Mouse (Mus musculus) forebrain, embryonic 13.5 days (tissue): ENCODE results near the gene Samd4b. TPM values are rescaled to one million over a fixed set of nuclear protein-coding genes. Genes with fewer than 3 reads are reported as not detected.

Source experiments
- ATAC-seq: fragments of 200-750 bp; cut with Nextera tagmentation; 2 replicates; pipeline ENCODE4 v1.8.0; 2017
- H3K27ac ChIP-seq: fragments of 300-500 bp; sonication (generic); 2 replicates; pipeline ENCODE4 v1.5.1; 2015; ENCODE audit warnings: inconsistent platforms, mild to moderate bottlenecking, moderate library complexity
- H3K27me3 ChIP-seq: fragments of 300-500 bp; sonication (generic); 2 replicates; pipeline ENCODE4 v1.6.1; 2015; ENCODE audit warnings: mild to moderate bottlenecking, inconsistent platforms
- H3K36me3 ChIP-seq: fragments of 300-500 bp; sonication (generic); 2 replicates; pipeline ENCODE4 v1.6.1; 2015; ENCODE audit warnings: mild to moderate bottlenecking, inconsistent platforms; ENCODE audit not compliant: poor library complexity, severe bottlenecking
- H3K4me1 ChIP-seq: fragments of 300-500 bp; sonication (generic); 2 replicates; pipeline ENCODE4 v1.6.1; 2015; ENCODE audit warnings: inconsistent platforms
- H3K4me2 ChIP-seq: fragments of 300-500 bp; sonication (generic); 2 replicates; pipeline ENCODE4 v1.6.1; 2015; ENCODE audit warnings: inconsistent platforms, mild to moderate bottlenecking, moderate library complexity
- H3K4me3 ChIP-seq: fragments of 300-500 bp; sonication (generic); 2 replicates; pipeline ENCODE4 v1.5.1; 2015; ENCODE audit warnings: mild to moderate bottlenecking, inconsistent platforms
- H3K9ac ChIP-seq: fragments of 300-500 bp; sonication (generic); 2 replicates; pipeline ENCODE4 v1.6.1; 2015; ENCODE audit warnings: mild to moderate bottlenecking, inconsistent platforms
- H3K9me3 ChIP-seq: fragments of 300-500 bp; sonication (generic); replicated peaks from 2 replicates; pipeline ENCODE4 v1.6.1; 2016; ENCODE audit warnings: inconsistent platforms
- WGBS: fragments of 180-500 bp; shearing (Covaris S2); methylation state at CpG from one replicate; pipeline ENCODE4 v1.1.7; 2015; 5-methylcytosine and 5-hydroxymethylcytosine counted together
- polyA plus RNA-seq: library from polyadenylated mRNA; unstranded; fragments of >200 nt; fragmentation: Nextera tagmentation; extraction: Ambion mirVana; gene quantifications from 2 replicates; pipeline ENCODE4 v1.2.1, GENCODE M21; 2015

Gene Samd4b
- polyA plus RNA-seq, 1 experiment from 2014 or later: 20.5 TPM

DNA sequence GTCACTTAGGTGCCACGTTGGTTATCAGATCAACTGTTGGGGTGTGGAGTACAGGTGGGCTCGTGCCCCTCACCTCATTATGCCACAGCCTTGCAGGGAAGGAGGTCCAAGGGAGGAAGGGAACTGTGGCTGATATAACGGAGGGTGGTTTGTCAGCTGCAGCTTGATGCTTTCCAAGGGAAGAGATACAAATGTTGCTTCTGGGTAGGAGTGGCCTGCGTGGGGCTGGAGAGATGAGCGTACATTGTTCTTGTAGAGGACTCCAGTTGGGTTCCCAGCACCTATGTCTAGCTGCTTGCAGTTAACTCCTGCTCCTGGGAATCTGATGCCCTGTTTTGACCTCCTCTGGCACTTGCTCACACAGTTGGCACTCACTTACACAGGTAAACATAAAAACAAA, 5.2 kb upstream of the Samd4b start:
- no peak for ATAC-seq
- H3K4me3 ChIP-seq: no peak overlapping the region
- WGBS: 76% methylated on average over 5 of the region's 5 CpGs
- no peaks in the 10 kb centered on the region for H3K27me3 ChIP-seq
- no peak overlapping the region for H3K9ac ChIP-seq
- H3K27ac ChIP-seq: no peak overlapping the region
- no peaks in the 10 kb centered on the region for H3K9me3 ChIP-seq
- H3K36me3 ChIP-seq: no peaks in the 10 kb centered on the region
- no peak overlapping the region for H3K4me2 ChIP-seq
- peaks cover 4% of the 10 kb centered on the region; the same call in 1 of the 2 replicates for H3K4me1 ChIP-seq

DNA sequence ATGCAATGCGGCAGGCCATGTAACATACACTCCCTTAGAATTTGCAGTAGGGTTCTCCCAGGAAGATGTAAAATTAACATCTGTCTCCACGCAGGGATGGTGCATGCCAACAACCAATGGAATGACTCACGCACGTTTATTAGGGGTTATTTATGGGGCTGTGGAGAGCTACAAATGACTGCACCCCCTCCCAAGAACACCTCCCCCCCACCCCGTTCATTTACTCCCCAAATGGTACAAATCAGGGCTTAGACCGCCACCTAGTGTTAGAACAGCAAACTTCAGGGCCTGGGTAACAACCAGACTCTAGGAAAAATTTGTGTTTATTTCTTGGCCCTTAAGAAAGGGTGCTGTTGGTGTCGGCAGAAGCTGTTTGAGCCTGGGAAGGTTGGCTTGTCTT, 3.7 kb upstream of the Samd4b start:
- peaks cover 13% of the 10 kb centered on the region for H3K4me1 ChIP-seq
- no peaks in the 10 kb centered on the region for H3K9me3 ChIP-seq
- no peak overlapping the region for H3K4me3 ChIP-seq
- H3K36me3 ChIP-seq: no peaks in the 10 kb centered on the region
- no peak overlapping the region for H3K9ac ChIP-seq
- no peak for ATAC-seq
- WGBS: 28% methylated on average over 7 of the region's 7 CpGs
- no peak overlapping the region for H3K27ac ChIP-seq
- no peaks in the 10 kb centered on the region for H3K27me3 ChIP-seq
- H3K4me2 ChIP-seq: no peak overlapping the region

DNA sequence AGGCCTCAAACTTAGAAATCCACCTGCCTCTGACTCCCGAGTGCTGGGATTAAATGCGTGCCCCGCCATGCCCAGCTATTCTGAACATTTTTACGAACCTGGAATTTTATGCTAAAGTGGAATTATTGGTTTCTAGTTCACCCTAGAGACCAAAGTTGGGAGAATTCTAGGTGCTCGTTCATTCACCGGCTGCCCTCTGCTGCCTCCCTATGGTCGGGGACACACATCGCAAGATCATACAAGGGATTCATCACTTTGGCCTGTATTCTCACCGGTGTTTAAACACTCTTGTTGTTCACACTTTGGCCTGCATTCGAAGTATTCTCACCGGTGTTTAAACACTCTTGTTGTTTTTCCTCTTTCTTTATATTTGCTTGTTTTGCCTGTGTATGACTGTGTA, 3.1 kb upstream of the Samd4b start:
- H3K4me3 ChIP-seq: no peak overlapping the region
- H3K9me3 ChIP-seq: no peaks in the 10 kb centered on the region
- no peak overlapping the region for H3K27ac ChIP-seq
- ATAC-seq: no peak
- H3K4me1 ChIP-seq: peaks cover 19% of the 10 kb centered on the region
- no peak overlapping the region for H3K4me2 ChIP-seq
- H3K27me3 ChIP-seq: no peaks in the 10 kb centered on the region
- no peak overlapping the region for H3K9ac ChIP-seq
- H3K36me3 ChIP-seq: no peaks in the 10 kb centered on the region
- WGBS: 15% methylated on average over 11 of the region's 11 CpGs

DNA sequence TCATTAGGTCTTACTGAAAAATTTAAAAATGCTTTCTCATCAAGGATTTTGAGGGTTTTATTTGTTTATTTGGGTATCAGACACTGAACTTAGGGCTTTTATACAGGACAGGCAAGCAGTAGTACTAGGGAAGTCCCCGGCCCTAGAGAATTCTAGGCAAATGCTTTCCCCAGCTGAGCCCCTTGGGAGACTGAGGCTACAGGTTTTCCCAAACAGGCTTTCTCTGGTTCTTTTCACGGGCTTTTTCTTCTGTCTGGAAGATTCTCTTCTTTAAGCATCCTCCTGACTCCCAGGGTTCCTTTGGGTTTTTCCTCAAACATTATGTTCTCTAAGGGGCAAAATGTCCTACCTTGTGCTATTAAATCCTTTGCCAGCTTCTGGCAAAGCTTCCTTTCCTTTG, 1.0 kb upstream of the Samd4b start:
- Histone ChIP-seq H3K9me3 (no peaks in the 10 kb centered on the region), H3K27ac (no peak overlapping the region), H3K4me3 (no peak overlapping the region), H3K27me3 (no peaks in the 10 kb centered on the region), H3K9ac (no peak overlapping the region), H3K4me2 (no peak overlapping the region), H3K36me3 (no peaks in the 10 kb centered on the region), H3K4me1 (peaks cover 24% of the 10 kb centered on the region)
- WGBS: 70% methylated on average over 2 of the region's 2 CpGs
- no peak for ATAC-seq

DNA sequence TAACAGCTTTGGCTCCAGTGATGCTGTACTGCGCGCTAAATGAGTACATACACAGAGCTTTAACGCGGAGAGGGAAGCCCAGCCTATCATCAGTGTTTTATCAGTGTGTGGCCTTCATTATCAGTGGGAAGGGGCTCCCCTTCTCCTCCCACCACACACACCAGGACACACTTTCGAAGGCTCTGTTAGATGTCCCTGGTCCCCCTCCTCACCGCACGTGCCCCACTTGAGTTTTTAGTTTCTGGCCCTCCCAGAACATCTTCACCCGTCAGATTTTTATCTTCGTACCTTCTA, 720 bp downstream of the Samd4b start:
- Histone ChIP-seq H3K9ac (peak overlapping the region; percentile 76), H3K27me3 (no peaks in the 10 kb centered on the region), H3K4me1 (peaks cover 37% of the 10 kb centered on the region), H3K4me3 (peak overlapping the region; percentile 61), H3K9me3 (no peaks in the 10 kb centered on the region), H3K27ac (peak overlapping the region; percentile 33), H3K4me2 (peak overlapping the region; percentile 86), H3K36me3 (no peaks in the 10 kb centered on the region)
- no peak for ATAC-seq
- 7% methylated on average over 9 of the region's 9 CpGs for WGBS

DNA sequence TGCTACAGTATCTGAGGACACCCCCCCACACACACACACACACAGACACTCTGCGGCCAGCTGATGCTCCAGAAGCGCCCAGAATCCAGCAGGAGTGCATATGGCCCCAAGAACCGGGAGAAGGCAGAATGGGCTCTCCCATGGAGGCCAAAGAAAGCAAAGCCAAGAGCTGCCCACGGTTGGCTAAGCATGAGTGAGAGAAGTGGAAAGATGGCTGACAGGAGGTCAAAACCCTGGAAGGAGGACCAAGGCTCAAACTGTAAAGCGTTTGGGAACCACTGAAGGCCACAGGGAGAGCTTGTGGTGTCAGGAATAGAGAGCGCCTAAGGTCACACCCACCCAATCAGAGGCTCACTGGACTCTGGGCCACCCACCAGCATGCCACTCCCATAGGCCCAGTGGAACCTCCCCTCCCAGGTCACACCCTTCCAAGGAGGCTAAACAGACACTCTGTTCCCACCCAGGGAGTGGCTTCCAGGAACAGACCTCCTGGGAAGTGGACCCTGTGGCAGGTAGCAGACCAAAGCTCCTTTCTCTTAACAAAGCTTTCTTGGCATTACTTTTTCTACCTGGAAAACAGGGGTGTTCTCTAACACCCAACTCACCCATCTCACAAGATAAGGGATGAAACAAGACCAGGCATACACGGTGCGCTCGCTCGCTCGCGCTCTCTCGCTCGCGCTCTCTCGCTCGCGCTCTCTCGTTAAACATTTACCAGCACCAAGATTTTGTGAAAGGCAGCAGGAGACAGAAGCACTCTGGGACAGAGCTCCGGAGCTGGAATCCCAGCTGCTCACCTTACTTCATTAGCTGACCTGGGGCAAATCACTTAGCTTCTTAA, 1.3 kb downstream of the Samd4b start:
- H3K27me3 ChIP-seq: no peaks in the 10 kb centered on the region
- H3K4me3 ChIP-seq: peak overlapping the region; percentile 61
- peak overlapping the region; percentile 33 for H3K27ac ChIP-seq
- peak overlapping the region; percentile 86 for H3K4me2 ChIP-seq
- no peaks in the 10 kb centered on the region for H3K9me3 ChIP-seq
- 40% methylated on average over 20 of the region's 20 CpGs for WGBS
- H3K9ac ChIP-seq: peak overlapping the region; percentile 76
- peaks cover 37% of the 10 kb centered on the region for H3K4me1 ChIP-seq
- no peak for ATAC-seq
- H3K36me3 ChIP-seq: 0 out of 2 replicates have a peak, but pooled peaks cover 4% of the 10 kb centered on the region

DNA sequence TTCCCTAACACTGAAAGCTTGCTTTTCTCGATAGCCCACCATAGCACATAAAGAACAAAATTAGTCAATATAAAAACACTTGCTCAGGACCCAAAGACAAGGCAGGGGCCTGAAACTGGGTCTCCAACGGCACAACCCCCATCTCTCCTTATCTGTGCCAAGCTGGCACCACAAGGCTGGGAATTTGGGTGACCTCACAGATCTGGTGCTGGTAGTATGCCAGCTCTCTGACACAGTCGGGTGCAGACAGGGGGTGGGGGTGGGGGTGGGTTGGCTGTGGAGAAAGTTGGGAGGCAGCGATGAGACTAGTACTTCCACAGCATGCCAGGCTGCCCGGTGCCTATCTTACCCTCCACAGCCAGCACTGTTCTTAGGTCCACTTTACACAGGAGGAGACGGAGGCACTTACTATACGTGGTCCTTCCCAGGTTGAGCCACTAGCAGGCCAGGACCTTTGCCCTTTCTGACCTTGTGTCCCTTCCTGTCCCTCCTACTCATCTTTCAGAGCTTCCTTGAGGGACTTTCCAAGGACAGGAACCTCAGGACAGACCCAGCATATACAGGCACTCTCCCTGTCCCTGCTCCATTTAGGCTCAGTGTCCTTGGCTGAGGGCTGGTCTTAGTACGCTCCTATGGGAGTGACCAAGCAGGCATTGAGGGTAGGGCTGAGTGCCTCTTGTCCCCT, 2.1 kb downstream of the Samd4b start:
- no peak for ATAC-seq
- H3K9me3 ChIP-seq: no peaks in the 10 kb centered on the region
- peaks cover 33% of the 10 kb centered on the region for H3K4me1 ChIP-seq
- H3K4me3 ChIP-seq: peak overlapping the region; percentile 61; the same call in 1 of the 2 replicates
- peak overlapping the region; percentile 86 for H3K4me2 ChIP-seq
- no peaks in the 10 kb centered on the region for H3K27me3 ChIP-seq
- 0 out of 2 replicates have a peak, but pooled peaks cover 4% of the 10 kb centered on the region for H3K36me3 ChIP-seq
- no peak overlapping the region for H3K27ac ChIP-seq
- WGBS: 78% methylated on average over 8 of the region's 8 CpGs
- H3K9ac ChIP-seq: peak overlapping the region; percentile 76

DNA sequence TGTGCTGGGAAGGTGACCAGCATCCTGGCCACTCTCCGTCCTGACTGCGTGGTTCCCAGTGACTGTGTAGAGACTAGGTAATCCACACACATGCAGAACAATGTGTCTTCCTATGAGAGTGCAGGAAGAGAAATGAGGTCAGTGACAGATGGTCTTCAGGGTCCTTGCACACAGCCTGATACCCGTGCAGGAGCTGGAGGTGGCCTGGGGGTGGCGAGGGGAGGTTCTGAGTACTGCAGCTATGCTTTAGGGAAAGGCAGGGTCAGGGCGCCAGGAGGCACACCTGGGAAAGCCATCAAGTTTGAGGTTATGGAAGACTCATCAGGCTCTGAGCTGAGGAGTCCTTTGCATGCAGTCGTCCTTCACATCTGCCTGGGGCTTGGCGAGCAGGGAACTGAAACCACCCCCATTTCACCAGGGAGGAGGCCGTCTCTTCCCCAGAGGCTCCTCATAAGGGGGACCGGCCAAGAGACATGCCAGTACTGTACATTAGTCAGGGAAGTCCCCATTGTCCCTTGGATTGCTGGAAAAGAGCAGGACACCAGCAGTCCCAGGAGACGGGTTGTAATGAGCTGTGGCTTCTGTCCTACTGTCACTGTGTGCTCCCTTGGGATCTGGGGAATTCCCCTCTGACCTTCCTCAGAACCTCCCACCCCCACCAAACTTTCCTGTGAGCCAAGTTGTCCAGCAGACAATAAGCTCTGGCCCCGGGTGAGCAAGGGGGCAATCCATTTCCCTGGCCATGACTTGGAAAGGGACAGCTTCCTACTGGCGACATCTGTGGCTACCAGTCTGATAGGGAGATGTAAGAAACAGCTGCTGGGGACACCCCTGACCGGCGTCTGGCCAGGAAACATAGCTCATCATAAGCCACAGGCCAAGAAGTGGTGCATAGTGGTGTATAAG, 4.5 kb downstream of the Samd4b start:
- 64% methylated on average over 14 of the region's 14 CpGs for WGBS
- Histone ChIP-seq H3K4me3 (no peak overlapping the region), H3K27ac (no peak overlapping the region), H3K4me2 (no peak overlapping the region), H3K9ac (peak overlapping the region; percentile 21; the same call in 1 of the 2 replicates), H3K4me1 (peaks cover 33% of the 10 kb centered on the region), H3K9me3 (no peaks in the 10 kb centered on the region), H3K27me3 (no peaks in the 10 kb centered on the region), H3K36me3 (0 out of 2 replicates have a peak, but pooled peaks cover 4% of the 10 kb centered on the region)
- ATAC-seq: no peak

DNA sequence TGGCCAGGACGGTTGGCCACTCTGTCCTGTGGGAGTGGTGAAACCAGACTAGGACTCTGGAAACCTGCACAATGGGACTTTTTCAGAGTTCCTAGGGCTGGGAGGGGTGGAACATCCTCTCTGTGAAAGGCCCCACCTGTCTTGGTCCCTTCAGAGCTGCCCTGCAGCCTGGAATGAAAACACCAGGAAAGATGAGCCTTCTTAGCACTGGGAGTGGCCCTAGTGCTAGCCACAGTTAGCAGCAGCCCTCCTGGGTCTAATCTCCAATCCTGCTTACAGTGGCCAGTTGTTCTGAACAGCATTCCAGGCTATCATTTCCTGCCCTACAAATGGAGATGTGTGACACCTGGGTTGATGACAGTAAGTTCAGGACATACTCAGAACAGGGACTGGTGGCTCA, 6.1 kb downstream of the Samd4b start:
- no peak overlapping the region for H3K9ac ChIP-seq

DNA sequence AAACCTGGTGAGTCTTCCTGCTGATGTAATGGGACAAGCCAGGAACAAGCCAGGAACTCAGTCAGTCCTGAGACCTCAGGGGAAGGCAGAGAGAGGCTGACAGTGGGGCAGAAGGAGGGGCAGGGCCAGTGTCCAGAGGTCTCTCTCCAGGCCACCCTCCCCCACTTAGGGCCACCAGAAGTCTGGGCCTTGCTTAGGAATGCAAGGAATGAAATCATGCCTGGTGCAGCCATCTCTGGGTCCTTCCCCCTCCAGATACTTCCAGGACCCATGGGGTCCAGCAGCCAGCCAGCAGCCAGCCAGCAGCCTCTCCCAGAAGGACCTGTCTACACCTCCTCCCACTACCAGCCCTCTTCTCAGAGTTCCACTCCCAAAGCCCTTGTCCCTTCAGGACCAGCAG, 10.3 kb downstream of the Samd4b start:
- H3K4me3 ChIP-seq: no peak overlapping the region
- no peaks in the 10 kb centered on the region for H3K9me3 ChIP-seq
- no peak overlapping the region for H3K4me2 ChIP-seq
- H3K36me3 ChIP-seq: 0 out of 2 replicates have a peak, but pooled peaks cover 4% of the 10 kb centered on the region
- ATAC-seq: no peak
- peaks cover 32% of the 10 kb centered on the region for H3K4me1 ChIP-seq
- H3K27me3 ChIP-seq: no peaks in the 10 kb centered on the region
- no peak overlapping the region for H3K9ac ChIP-seq
- no peak overlapping the region for H3K27ac ChIP-seq

More for the DNA sequence above, 6.1 kb downstream of the Samd4b start:
- Histone ChIP-seq H3K4me1 (peaks cover 40% of the 10 kb centered on the region), H3K4me3 (no peak overlapping the region), H3K27me3 (no peaks in the 10 kb centered on the region), H3K4me2 (no peak overlapping the region), H3K36me3 (0 out of 2 replicates have a peak, but pooled peaks cover 4% of the 10 kb centered on the region), H3K27ac (no peak overlapping the region), H3K9me3 (no peaks in the 10 kb centered on the region)
- 75% methylated on average over 1 of the region's 1 CpGs for WGBS
- no peak for ATAC-seq

DNA sequence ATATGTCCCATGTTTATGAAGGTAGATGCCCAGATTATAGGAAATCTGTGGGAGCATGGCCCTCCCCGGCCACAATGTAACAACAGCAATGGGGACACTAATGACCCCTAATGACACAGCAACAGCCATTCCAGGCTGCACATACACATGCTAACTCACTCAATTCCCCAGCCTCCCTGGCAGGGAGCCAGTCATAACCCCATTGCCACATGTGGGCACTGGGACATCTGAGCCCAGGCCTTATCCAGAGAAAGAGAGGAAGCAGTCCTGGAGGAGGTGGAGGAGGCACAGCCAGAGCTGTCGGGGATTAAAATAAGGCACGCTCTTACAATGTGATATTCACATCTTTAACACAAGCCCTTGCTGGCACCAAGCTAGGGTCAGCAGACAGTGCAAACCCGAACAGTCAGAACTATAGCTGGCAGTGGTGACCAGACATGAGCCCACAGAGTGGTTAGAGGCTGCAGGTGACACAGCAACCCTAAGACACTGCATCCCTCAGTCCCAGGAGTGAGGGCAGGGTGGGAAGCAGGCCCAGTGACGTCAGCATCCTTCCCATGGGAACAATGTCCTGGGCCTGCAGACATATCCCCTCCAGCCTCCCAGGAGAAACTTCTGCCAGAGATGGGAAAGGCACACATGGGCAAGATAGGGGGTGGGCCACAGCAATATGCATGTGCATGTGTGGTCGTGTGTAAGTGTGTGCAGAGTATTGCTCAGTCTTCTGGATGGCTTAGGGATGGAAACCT, 11.1 kb downstream of the Samd4b start:
- H3K4me3 ChIP-seq: no peak overlapping the region
- ATAC-seq: no peak; the same call in 1 of the 2 replicates
- no peaks in the 10 kb centered on the region for H3K27me3 ChIP-seq
- 65% methylated on average over 6 of the region's 6 CpGs for WGBS
- peaks cover 29% of the 10 kb centered on the region for H3K4me1 ChIP-seq
- no peak overlapping the region for H3K9ac ChIP-seq
- 0 out of 2 replicates have a peak overlapping the region, but pooled peaks have one; percentile 25 for H3K27ac ChIP-seq
- no peaks in the 10 kb centered on the region for H3K9me3 ChIP-seq
- H3K4me2 ChIP-seq: no peak overlapping the region
- 0 out of 2 replicates have a peak, but pooled peaks cover under 1% of the 10 kb centered on the region for H3K36me3 ChIP-seq
